Mouse (Mus musculus): ENCODE measurements at regions not wholly inside any gene's neighbourhood (a gene's known extent, or its start where the extent isn't known, plus 50 kb on each side); places are given as distances from the start of the nearest gene placed in this dataset.
A peak's percentile ranks its signal among the peaks of the same experiment; 100 is the strongest.

DNA sequence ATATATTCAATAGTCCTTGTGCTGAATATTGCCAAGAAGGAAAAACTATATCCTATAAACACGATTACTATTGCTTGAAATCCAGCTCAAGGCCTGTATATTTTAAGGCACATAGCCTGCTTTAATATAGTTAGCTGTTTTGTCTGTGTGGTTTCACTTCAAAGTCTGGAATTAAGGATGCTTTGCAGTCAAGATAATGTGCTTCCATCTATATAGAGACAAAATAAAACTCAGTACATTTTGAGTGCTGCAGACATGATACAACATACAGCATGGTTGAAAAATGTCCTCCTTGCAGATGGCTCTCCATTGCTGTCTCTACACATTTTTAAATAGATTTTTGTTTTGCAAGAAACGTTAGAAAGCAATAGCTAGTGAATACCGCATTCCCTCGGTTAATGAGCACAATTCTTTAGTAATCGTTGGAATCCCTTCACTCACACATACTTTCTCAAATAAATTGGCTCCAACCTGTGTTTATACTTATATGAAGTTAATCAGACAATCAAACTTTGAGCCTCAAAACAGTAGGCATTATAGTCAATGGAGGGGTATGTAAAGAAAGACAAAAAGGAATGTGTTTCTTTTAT is 224.7 kb downstream of the Mef2c start:
- intact Hi-C loops (cut with DNase I): loop anchor here (5.0 to 10.0 kb wide), 3 partner anchors 201 to 1944 kb away; partner anchors contain the start of gene Cetn3
- no peak for DNase-seq (ENCODE audit: extremely low spot score in 1 of 2, low spot score in 2 of 2)

DNA sequence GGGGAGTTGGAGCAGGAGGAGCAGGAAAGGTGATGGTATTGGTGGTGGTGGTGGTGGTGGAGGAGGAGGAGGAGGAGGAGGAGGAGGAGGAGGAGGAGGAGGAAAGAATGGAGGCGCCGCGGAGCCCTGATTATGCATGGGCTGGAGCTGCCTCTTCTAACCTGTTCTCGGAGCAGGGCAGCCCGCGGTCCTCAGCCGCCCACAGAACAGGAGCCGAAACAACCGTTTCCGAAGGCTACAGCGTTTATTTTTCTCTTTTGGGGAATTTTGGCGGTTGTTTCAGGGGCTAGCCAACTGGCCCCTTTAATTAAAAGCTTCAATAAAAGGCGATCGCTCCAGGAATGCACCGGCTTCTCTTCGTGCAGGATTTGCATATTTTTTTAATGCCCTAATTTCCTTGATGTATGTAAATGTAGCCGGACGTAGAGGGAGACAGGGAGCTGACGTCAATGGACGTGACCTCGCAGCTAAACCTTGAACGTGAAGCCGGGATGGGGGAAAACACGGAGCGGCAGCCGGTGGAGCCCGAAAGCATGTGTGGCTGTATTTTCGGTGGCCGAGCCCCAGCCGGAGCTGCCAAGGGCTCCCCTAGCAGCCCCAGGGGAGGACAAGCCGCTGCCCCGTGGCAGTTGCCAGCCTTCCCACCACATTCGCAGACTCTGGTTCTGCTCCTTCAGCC is 225.6 kb downstream of the Mef2c start:
- intact Hi-C loops (cut with DNase I): loop anchor here (5.0 to 10.0 kb wide), 3 partner anchors 202 to 1945 kb away; partner anchors contain the start of gene Cetn3
- DNase-seq (ENCODE audit: extremely low spot score in 1 of 2, low spot score in 2 of 2): peak in 1 of 2 experiments; percentile 78

DNA sequence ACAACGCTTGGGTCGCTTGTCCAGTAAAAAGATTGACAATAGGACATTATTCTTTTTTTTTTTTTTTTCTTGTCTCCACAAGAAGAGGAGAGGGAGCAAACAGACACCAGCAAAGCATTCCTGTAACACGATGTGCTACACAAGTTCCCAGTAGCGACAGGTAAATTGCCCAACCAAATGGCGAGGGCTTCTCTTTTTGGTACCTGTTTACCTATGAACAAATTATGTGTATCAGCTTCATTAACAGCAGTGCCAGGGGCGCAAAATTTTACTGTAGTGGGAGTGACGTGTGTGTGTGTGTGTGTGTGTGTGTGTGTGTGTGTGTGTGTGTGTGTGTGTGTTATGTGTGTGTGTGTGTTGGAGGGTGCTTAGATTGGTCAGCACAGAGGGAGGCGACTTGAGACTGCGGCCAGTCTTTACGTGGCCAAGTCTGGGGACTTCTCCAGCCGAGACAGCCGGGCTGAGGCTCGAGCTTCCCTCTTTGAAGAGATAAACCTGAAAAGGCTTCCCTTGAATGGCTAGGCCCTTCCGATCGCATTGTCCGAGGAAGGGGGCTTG is 226.4 kb downstream of the Mef2c start:
- DNase-seq (ENCODE audit: extremely low spot score in 1 of 2, low spot score in 2 of 2): no peak
- intact Hi-C loops (cut with DNase I): no loop called here

DNA sequence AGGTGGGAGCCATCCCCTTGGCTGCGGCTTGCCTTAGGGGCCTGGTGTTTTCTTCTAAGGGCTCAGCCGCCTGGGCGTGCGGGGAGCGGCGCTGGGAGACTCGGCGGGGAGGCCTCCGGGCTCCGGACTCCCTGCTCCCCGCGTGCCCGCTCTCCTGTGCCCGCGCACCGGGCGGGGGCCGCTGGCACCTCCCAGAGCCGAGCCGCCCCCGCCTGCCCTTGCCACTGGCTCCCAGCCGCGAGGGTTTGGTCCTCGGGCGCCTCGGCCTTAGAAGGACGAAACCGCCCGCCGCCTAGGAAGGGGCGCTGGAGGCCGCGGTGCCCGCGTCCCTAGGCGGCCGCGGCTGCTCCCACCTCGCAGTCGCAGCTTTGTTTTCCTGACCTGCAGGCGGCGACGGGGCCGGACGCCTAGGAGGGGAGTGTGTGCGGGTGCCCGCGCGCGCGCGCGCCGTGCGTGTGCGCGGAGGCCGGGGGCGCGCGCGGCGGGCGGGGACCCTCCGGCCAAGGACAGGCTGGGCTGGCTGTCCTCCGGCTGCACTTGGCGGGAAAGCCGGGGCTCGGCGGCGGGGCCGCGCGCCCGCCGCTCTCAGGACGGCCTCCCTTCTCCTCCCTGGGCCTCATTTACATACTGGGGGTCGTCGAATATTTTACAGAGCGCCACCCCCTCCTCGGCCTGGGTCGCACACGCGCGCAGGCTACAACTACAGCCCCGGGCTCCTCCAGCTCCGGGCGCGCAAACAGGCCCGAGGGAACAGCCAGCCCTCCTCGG is 227.1 kb downstream of the Mef2c start:
- intact Hi-C loops (cut with DNase I): no loop called here
- peak in 1 of 2 experiments; percentile 85 for DNase-seq (ENCODE audit: extremely low spot score in 1 of 2, low spot score in 2 of 2)

DNA sequence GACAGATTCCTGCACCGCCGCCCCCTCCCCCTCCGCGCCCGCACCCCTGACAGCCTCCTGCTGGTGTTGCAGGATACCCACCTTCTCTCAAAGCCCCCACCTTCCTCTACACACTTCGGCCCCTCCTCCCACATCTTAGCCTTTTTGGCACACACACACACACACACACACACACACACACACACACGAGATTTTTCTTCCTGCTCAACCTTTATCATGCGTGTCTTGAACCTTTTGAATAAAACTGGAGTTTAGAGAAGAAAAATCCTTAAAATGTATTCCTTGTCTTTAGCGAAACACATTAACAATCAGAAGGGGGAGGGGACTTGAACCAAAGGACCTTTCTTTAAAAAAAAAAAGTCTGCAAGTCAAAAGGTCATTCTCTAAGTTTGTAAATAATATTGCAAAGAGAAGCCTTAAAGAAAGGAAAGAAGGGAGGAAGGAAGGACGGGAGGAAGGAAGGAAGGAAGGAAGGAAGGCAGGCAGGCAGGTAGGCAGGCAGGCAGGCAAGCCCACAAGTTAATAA is 227.7 kb downstream of the Mef2c start:
- intact Hi-C loops (cut with DNase I): no loop called here
- peak in 1 of 2 experiments; percentile 67 for DNase-seq (ENCODE audit: extremely low spot score in 1 of 2, low spot score in 2 of 2)

DNA sequence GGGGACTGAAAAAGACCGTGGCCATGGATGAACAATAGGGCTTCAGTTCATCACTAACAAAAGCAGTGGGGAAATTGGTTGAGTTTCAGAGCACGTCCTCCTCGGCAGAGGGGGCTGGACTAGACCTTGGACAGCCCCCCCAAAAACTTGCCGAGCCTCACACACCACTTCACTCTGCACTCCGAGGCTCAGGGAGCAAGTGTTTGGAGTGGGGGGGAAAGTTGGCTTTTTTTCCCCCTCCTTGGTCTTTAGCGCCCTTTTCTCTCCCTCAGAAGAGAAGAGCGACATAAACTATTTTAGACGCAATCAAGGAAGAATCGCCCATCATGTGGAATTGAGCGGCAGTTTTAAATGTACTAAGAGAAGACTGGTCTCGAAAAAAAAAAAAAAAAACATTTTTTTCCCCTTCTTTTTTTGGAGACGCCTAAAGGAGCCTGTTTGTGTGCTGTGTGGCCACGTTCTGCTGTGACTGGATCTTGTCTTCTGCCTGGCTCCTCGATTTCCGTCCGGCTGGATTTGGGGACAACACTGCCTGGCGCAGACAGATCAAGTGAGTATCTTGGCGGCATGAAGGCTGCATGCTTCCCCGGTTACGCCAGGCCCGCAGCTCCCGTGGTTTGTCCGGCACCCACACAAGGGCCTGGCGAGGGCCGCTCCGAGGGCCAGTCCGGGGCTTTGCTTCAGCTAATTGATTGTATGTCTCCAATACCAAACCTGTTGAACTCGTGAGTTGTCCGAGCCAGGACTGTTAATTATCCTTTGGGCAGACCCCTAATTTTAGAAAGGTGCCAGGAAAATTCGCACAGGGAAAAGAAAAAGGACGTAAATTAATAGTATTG is 228.7 kb downstream of the Mef2c start:
- DNase-seq (ENCODE audit: extremely low spot score in 1 of 2, low spot score in 2 of 2): peak in 1 of 2 experiments; percentile 68
- intact Hi-C loops (cut with DNase I): no loop called here

DNA sequence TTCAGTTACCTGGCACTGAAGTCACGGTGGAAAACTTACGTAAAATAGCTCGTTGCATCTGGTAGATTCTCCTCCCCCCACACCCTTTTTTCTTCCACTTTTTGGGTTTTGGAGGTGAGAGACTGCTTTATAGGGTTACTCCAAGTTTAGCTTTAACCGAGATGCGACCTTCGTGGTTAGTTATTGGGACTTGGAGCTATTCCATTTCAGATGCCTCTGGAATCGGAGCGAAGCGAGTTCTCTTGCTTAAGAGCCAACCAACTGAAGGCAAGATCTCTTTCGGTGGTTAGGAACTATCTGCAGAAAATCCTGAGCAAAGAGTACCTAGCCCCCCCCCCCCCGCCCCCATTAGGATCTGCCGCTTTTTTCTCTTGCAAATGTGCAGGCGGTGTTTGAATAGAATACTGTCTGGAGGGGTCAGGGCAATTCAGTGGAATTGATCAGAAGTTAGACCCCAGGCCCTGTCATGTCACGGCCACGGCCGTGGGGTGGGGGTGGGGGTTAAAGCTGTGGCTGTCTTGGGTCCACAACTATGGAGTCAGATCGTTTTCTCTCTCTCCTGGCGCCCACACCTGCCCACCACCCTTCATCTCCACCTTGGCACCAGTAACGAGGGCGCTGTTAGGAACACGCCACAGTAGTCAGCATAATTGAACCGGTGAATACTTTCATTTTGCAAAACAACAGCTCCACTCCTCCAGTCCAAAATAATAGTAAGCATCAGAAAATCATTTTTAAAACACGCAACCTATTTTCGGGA is 229.6 kb downstream of the Mef2c start:
- DNase-seq (ENCODE audit: extremely low spot score in 1 of 2, low spot score in 2 of 2): no peak
- intact Hi-C loops (cut with DNase I): no loop called here

DNA sequence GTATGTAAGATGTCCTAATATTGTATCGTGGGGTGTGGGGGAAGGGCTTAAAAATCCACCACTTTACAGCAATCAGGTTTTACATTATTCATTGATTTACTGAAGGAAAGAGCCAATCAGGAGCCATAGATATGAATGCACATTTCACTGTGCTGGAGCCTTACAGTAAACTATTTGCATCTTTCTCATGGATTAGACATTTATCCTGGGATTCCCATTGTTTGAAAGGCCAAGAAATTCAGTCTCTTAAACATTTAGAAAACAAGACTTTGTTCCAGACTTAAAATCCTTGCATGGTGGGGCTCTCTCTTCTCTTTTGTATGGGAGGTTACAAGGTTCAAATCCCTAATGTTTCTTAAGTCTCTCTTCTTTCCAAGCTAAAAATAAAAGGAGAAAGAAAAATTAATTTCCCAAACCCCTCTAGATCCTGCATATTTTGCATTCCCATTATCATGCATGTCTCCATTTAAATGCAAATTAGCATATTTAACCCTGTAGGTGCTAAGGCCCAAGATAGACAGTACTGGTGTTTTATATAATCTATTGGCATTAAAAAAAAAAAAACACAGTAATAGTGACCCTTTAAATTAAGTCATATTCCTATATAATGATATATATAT is 230.3 kb downstream of the Mef2c start:
- intact Hi-C loops (cut with DNase I): no loop called here
- no peak for DNase-seq (ENCODE audit: extremely low spot score in 1 of 2, low spot score in 2 of 2)

DNA sequence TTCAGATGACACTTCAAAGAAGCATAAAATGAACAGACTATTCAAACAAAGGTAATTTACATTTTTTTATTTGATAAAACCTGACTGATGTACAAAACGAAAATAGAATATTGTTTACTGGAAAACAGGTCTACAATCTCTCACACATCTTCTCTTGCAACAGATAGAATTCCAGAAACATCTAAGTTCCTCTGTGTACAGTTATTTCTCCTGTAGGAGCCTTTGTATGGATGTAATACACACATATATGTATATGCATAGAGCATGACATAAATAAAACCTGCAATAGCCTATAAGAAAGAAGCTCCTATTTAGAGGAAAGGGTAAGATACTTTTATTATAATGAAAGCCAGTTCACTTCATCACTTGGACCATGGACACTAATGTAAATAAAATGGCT is 230.8 kb downstream of the Mef2c start:
- no peak for DNase-seq (ENCODE audit: extremely low spot score in 1 of 2, low spot score in 2 of 2)
- intact Hi-C loops (cut with DNase I): loop anchor here (5.0 kb wide), 1 partner anchor 878 kb away; no protein-coding TSS in a partner anchor

DNA sequence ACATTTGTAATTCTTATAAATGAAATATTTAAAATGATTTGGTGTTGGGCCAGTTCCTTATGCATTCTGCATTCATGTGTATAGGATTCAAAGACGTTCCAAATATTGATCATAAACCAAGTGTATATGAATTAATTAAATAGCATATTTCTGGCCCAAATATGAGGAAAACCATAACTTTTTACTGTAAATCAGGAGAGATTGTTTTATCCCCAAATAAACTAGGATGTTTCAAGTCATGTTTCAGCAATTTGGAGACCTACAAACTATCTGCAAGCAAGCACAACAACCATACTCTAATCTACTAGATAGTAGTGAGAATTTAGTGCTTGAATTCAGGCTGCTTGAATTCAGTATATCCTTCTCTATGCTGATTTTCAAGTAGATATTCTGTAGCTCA is 231.3 kb downstream of the Mef2c start:
- no peak for DNase-seq (ENCODE audit: extremely low spot score in 1 of 2, low spot score in 2 of 2)
- intact Hi-C loops (cut with DNase I): loop anchor here (5.0 kb wide), 1 partner anchor 877 kb away; no protein-coding TSS in a partner anchor

DNA sequence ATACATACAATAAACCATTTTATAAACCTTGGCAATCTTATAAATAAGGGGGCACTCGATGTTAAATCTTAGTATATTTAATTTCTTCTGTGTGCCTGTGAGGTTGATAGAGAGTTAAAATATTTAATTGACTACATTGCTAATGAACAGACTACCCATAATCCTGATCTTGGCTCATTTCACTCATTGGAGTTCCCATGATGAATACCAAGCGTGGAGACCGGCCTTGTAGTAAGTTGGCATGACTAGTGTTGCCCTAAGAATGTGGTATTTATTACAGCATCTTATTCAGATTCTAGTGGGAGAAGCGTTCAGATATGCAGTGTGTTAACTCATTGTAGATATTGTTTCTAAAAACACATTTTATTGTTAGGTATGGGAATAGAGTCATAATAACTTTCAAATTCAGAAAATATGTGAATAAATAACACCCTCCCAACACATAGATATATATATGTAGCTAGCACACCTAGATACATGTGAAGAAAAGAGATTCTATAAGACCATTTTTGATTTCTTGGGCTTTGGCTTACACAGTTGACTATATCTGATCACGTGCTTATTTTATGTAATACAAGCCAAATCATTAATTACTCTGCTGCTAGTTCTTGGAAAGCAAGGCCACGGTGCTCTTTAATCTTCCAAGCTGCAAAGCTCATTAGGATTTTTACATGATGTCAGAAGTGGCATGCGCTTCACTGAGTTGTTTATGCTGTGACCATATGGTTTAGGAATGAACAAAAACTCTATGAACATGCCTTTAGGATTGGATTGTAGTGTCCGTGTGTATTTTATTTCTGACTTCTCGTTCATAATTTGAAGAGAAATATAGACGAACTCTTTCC is 232.0 kb downstream of the Mef2c start:
- DNase-seq (ENCODE audit: extremely low spot score in 1 of 2, low spot score in 2 of 2): no peak
- intact Hi-C loops (cut with DNase I): loop anchor here (2.0 to 5.0 kb wide), 2 partner anchors 327 to 876 kb away; no protein-coding TSS in a partner anchor

DNA sequence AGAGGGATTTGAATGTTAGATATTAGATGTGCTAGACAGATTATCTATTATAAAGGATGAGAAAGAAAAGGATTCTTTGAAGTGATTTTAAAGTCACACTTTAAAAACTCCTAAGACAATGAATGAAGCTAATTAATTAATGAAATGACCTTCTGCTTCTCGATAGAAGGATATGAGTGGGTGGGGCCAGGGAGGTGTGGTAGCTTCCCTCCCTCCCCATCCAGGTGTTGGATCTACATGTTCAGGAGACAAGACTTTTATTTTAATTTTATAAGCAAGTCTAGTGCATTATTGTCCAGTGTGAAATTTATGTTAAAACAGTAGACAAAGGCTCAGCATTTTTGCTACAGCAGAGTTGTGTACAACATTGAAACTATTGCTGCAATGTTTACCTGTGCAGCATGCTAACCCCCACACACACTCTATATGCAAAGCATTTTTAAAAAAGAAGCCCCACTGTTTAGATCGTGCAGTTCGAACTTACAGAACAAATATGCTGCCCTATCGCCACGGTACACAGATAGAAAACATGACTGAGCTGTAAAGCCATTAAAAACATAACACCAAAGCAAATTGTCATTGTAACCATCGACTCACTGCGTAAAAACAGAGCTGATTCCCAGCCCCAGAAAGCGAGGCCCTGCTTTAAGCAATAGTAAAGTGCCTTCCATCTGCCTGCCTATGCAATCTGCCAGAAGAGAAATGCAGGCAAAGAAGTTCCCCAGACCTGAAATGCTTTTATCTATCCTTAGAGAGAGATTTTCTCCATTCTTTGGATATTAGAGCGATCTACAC is 233.4 kb downstream of the Mef2c start:
- intact Hi-C loops (cut with DNase I): loop anchor here (2.0 to 5.0 kb wide), 2 partner anchors 326 to 875 kb away; no protein-coding TSS in a partner anchor
- DNase-seq (ENCODE audit: extremely low spot score in 1 of 2, low spot score in 2 of 2): no peak

DNA sequence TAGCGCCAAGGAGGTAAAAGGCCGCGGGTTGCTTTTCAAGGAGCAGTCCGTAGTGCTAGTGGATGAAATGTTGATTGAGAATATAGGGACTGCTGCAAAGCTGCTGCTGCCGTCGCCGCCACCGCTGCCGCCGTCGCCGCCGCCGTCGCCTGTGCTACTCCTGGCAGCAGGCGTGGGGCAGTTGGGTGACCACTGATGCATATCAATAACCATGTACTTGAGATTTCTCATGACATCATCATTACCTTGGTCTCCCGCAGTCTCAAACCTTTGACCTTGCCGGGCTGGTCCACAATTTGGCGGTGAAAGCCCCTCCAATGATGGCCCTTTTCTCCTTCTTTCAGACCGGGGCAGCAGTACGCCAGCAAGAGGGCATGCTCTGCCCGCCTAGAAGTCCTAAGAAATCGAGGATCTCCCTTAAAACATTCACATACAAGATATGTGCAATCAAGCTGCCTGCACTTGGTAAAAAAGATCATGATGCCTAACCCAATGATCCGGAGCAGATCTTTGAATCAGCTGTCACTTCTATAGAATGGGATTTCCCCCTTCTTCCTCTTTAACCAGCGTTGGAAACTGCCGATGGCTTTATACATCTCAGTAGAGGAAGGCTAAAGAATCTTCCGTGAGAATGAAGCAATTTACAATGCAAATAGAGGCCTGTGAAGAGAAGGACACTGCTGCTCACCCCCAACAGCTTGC is 234.1 kb downstream of the Mef2c start:
- peak in 1 of 2 experiments; percentile 24 for DNase-seq (ENCODE audit: extremely low spot score in 1 of 2, low spot score in 2 of 2)

DNA sequence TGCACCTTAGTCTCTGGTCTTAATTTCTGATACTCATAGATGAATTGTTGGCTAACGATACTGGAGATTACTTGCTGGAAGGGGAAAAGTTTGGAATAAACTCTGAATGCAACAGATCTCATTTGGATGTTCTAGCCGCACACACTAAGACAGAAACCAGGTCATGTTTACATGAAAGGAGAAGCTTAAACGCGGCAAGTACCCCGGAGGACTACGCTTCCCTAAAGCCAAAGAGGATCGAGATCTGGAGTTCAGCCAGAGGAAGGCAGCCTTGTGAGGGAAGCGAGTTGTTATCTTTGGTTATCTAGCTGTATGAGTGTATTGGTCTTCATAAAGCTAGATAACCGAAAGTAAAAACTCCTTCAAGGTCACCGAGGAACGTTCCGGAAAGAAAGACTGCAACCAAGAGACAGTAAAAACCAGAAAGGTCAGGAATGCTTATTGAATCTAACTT is 234.7 kb downstream of the Mef2c start:
- DNase-seq (ENCODE audit: extremely low spot score in 1 of 2, low spot score in 2 of 2): peak in 1 of 2 experiments; percentile 41
- intact Hi-C loops (cut with DNase I): loop anchor here (5.0 kb wide), 1 partner anchor 874 kb away; no protein-coding TSS in a partner anchor

More for the DNA sequence above, 234.1 kb downstream of the Mef2c start:
- intact Hi-C loops (cut with DNase I): loop anchor here (2.0 to 5.0 kb wide), 2 partner anchors 325 to 874 kb away; no protein-coding TSS in a partner anchor

DNA sequence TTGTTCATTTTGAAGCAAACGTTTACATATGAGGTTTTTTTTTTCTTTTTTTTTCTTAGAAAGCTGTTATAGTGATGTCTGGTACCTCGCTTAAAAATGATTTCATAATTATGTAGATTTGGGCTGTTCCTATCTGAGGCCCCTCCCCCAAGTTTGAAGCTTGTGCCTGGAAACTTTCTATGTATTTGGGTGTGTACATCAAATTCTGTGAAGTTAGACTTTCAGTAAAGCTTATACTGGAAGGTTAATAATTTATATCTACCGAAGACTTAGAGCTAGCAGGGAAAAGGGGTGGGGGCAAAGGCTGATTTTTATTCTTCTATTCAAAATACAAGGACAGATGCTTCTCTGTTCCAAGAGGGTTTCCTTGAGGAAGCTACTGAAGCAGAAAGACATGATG is 235.3 kb downstream of the Mef2c start:
- intact Hi-C loops (cut with DNase I): loop anchor here (5.0 kb wide), 1 partner anchor 873 kb away; no protein-coding TSS in a partner anchor
- DNase-seq (ENCODE audit: extremely low spot score in 1 of 2, low spot score in 2 of 2): no peak

Data from left cerebral cortex, postnatal 10 days (tissue).